1 mouse cellular context compared by ENCODE assay signal in genomic region chr10:79857452-79857811, GRCm38 (mm10).
TF ChIP-seq lines count a peak whose summit lies in the region.

No protein-coding gene starts in this region.

TF ChIP-seq in MEL, 35 proteins besides CTCF, POLR2A, EP300 and RAD21 (continued from another document):
- TF ChIP-seq SIN3A (IDR thresholded peaks at IDR 0.05; ENCODE audit: low read length): peak; percentile 66; the same call in 1 of the 2 replicates
- TF ChIP-seq ZNF384 (IDR thresholded peaks at IDR 0.05; ENCODE audit: low read depth, low read length): no peak
